Mouse (Mus musculus) cerebellum, adult 18-20 months (tissue): ENCODE results near the gene Plekha3.

Source experiments
- DNase-seq, 2 experiments: peaks; one replicate each; pipeline ENCODE4 v3.0.0; 2021

Gene Plekha3

DNA sequence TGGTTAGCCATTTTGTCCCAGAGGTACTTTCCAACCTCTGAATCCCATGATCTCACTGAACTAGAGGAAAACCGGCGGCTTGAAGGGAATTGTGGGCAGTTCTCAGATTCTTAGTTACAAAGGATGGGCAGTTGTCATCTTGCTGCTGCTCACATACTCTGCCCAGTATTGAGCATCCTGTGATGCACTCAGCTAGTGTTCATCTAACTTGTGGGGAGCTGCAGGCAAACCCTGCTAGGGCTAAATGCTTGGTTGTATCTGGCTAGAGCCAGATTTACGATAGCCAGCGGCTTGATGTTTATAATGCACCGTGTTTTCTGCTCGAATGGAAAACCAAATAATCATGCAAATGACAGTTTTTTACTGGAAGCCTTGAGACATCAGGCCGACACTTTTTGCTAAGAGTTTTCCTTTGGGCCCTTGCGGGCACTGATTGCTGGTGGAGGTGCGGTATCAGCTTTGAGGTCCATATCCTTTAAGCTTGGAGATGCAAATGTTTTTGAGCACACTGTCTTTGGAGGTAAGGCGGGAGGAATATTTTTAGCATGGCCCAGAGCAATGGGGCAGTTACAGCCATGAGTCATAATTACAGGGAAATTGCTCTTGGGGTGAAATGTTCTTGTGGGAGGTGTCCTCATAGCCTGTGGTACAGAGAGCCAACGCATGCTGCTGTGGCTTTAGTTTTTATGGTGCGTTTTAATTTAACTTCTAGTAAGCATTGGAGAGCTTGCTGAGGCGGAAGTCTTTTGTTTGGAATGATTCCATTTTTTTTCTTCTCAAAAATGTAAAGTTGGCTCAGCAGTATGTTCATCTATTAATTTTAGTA is 1.5 kb downstream of the Plekha3 start:
- peak in 1 of 2 experiments; percentile 7 for DNase-seq

DNA sequence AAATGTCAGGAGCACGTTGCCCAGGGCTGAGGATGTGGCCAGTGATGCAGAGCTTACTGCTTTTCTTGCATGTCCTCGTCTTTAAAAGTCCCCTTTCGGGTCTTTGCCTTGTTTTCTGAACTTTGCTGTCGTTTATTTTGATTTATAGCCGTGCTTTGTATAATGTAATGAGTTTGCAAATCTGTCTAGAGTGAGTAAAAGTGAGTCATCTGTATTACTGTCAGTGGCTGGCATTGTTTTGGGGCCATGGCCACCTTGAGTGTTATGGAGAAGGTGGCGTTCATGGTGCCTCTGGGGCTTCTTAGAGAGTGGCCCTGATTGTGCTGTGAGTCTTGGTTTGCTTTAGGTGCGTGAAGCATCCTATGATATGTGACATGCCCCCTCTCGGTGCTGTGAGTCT is 7.2 kb downstream of the Plekha3 start:
- DNase-seq, result no peak

DNA sequence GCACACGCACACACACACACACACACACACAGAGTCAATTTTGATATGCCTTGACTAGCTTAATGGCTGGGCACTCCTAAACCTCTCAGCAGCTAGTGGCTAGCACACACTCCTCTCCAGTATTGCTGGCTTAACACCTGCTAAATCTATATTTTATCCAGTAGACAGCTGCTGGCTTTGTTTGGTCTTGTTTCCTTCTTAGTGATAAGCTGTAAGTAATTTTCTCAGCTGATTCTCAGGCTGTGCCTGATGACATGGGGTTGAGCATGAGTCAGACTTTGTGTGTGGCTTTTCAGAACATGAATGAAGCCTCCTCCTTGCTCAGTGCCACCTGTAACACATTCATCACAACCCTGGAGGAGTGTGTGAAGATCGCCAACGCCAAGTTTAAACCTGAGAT is 11.9 kb downstream of the Plekha3 start:
- DNase-seq, result no peak

DNA sequence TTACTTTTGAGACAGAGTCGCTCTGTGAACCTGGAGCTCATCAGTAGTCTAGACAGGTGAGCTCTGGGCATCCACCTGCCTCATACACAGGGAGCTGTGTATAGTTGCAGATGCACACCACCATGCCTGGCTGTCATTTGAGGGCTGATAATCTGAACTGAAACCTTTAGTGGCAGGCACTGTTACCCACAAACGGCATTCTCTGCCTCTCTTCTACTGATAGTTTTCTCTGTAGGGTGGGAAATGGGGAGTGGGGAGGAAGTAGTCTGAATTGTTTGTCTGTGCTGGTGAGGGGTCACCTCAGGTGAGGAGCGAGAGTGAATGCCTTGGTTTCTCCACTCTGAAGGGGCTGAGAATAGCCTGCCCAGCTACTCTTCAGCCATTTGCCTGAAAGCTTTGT is 12.5 kb downstream of the Plekha3 start:
- DNase-seq, result no peak

DNA sequence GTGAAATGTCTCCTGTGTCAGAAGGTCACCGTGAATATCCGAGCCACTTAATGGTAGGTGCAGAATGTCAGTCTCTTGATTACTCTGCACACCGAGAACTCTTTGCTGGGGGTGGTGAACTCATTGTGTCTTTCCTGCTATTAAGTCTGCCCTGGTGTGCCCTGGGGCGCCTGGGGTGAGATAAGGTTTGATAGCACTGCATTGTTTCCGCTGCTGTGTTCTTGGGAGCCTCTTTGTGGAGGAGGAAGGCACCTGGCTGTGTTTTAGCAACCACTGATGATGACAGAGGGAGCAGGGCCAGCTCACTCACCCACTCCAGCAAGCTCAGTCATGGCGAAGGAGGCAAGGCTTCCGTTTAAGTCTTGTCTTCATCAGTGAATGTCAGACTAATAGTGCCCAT is 13.1 kb downstream of the Plekha3 start:
- no peak for DNase-seq

DNA sequence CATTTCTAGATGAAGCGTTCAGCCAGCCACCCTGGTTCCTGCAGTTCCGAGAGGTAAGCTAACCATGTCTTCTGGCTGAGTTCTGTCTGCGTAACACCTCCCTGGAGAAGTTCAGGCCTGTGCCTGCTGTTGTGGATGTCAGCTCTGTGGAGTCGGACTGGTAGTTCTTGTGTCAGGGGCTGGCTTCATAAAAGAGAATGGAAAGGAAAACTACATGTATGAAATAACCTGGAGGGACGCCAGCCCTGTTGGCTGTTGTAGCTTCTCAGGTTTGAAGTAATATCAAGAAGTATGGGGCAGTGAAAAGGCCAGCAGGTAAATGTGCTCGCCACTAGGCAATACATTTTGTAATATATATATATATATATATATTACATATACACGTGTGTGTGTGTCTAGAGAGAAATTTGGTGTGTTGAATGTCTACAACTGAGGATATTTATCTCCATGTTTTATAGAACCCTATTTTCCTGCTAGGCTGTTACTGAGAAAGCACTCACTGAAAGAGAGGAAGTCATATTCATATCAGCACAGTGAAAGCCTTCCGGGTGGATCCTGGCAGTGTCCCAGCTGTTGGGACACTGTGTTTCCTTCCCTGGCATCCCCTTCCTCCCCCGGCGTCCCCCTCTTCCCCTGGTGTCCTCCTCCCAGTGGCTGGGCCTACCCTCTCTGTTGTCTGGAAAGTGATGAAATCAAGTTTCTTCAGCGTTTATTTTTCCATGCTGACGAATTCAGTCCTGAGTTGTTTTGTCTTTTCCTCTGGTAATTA is 15.5 kb downstream of the Plekha3 start:
- no peak for DNase-seq

DNA sequence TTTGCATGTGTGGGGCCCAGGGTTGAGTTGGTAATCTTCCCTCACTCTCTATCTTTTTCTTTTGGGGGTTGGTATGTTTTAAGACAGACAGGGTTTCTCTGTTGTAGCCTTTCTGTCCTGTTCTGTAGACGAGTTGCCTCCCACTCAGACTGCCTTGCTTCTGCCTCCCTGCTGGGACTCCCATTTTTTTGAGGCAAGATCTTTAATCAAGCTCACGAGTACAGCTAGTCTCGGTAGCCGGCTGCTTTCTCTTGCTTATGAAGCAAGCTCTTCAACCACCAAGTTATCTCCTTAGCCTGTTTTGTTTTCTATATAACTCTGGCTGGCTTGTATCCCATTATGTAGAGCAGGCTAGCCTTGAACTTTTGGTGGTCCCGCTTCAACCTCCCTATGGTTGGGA is 18.7 kb downstream of the Plekha3 start:
- no peak for DNase-seq

DNA sequence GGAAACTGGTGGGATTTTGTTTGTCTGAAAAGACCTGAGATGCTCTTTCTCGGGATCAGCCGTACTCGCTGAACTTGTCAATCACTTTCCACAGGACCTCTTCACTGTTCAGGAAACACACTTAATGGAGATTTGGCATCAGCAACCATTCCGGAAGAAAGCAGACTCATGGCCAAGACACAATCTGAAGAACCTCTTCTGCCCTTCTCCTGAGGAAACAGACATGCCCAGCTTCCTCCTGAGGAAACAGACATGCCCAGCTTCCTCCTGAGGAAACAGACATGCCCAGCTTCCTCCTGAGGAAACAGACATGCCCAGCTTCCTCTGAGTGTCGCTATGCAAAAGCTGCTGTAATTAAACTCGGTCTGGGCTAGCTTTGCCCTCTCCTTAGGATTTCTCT is 20.2 kb downstream of the Plekha3 start:
- DNase-seq, result no peak

DNA sequence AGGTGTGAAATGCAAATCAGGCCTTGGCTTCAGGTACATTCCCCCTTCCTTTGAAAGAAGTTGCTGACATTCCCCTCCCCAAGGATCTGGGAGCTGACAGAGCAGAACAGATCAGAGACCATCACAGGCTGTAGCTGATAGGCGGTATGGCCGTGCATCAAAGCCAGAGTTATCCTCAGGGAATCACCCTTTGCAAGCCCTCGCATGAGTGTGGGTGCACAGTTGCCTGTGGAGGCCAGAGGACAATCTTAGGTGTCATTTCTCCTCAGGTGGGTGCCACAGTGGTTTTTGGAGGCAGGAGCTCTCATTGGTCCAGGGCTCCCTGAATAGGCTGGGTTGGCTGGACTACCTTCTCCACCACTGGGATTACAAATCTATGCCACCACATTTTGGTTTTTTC is 27.1 kb downstream of the Plekha3 start:
- no peak for DNase-seq

DNA sequence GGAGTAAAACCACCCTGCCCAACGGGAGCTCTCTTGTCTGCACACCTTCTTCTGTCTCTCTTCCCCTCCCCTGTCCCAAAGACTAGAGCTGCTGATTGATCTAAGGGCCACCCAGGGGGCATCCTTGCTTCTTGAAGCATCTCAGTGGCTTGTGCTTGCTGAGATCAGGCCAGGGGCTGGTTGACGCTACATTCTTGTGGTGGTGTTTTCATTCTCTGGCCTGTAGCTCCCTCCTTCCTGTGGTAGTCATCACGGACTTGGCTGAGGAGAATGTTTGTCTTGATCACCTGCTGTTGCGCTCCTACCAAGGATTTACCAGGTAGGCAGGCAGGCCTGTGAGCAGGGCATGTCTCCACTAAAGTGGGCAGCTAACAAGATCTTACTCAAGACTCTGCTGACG is 27.7 kb downstream of the Plekha3 start:
- no peak for DNase-seq

DNA sequence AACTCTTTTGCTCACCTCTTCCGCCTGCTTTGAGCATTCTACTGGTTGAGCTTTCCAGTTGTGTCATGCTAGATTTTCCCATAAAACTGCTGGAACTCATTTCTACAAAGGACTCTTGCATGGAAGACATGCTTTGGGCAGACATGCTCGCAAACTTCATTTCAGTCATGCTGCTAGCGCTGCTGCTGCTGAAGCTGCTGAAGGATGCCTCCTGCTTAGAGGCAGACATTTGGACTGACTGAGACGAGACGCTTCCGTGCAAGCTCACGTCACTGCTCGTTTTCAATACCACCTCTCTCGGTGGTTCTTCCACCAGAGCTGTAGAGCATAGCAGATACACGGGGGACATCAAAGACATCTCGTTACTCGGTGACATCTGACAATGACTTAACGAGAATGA is 30.6 kb downstream of the Plekha3 start:
- DNase-seq, result no peak

DNA sequence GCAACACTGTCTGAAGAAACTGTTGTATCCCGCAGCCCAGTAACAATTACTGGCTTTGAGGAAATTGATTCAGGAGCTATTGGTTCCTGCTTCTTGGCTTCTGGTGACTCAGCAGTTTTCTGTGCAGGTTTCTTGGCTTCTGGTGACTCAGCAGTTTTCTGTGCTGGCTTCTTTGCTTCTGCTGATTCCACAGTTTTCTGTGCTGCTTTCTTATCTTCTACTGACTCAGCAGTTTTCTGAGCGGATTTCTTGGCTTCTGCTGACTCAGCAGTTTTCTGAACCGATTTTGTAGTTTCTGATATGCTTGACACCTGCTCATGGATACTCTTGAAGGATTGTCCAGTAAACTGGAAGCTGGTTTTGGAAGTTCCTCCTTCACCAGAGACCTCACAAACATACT is 33.4 kb downstream of the Plekha3 start:
- no peak for DNase-seq

DNA sequence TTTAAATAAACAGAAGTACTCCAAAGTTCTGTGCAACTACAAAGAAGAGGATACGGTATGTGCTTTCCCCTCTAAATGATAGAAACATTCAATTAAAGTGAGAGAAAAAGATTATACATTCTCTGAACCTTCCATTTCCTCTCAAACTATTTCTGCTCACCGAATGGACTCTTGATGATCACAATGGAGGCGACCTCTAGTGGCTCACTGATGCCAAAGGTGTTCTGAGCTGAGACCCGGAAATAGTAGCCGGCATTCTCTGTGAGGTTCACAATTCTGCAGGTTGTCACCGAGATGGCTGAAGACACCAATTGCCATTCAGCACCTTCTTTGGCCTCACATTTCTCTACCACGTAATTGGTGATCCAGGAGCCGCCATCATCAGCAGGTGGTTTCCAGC is 39.9 kb downstream of the Plekha3 start:
- no peak for DNase-seq

DNA sequence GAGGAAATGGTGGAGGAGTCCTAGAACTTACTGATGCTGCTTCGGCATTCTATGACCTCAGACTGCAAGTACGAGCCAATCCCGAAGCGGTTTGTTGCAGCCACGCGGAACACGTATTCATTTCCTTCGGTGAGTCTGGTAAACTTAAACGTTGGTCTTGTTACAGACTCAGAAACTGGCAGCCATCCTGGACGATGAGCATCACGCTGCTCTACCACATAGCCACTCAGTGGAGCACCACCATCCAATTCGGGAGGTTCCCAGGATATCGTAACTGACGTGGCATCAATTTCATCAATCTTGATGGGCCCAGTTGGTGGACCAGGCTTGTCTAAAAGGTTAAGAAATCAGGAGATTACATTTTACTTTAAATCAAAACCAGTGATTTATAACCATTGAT is 44.6 kb downstream of the Plekha3 start:
- DNase-seq, result no peak
